Mouse (Mus musculus): ENCODE results near the gene St8sia1.

Gene St8sia1

DNA sequence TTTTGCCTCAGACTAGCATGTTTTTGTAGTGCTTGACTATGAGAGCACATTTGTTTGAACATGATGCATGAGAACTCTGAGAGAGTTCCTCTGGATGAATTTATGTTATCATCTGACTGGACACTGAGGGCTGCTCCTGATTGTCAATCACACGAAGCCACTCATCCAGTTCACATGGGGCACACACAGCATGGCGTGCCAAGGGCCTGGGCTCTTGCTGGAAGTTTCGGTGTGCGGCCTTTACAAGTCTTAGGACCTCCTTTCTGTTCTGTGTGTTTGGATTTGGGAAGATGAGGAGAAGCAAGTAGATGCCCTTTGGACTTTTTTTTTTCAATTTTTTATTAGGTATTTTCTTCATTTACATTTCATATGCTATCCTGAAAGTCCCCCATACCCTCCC is 100.4 kb downstream of the St8sia1 start:
- DNase-seq (ENCODE audit: low read depth), result no peak

- DNase-seq (ENCODE audit: low read depth), result no peak
Observed at GRCm38 (mm10) chr6:142862265-142862664, 102.0 kb downstream of the St8sia1 start.

DNA sequence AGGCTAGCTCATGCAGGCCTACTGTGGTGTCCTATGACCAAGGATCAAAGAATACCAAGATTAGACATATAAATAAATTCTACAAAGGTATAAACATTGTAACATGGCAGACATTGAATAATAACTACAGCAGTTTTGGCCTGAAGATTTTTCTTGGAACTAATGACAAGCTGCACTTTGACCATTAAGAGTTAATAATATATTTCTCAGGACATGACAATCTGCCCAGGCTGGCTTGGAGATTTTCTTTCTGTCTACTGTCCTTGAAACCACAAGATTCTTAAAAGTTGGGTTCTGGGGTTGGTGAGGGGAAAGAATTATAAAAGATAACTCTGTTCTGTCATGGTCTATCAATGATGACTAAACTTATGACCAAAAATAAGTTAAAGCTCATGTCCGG is 103.9 kb downstream of the St8sia1 start:
- DNase-seq (ENCODE audit: low read depth), result no peak

DNA sequence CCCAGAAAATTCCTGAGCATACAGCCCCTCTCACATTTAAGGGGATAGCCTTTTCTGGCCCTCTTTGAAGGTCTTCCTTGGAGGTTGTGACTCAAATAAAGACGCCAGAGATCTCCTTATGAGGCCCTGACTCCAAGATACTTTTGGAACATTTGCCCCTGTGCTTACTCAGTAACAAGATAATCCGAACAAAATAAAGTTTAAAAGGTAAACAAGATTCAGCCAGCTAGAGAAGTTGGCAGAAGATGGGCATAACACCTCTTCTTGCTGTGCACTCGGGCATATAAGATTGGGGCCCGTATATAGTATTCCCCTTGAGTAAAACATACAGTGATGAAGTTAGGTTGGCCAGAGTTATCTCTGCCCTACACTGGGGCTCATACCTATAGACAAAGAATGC is 104.3 kb downstream of the St8sia1 start:
- no peak for DNase-seq (ENCODE audit: low read depth)

- no peak for DNase-seq (ENCODE audit: low read depth)
Observed at GRCm38 (mm10) chr6:142858937-142859336, 105.3 kb downstream of the St8sia1 start.

GRCm38 (mm10) chr6:142856258-142856874 is 107.9 kb downstream of the St8sia1 start:
- no peak for DNase-seq (ENCODE audit: low read depth)

GRCm38 (mm10) chr6:142855761-142856160 is 108.5 kb downstream of the St8sia1 start:
- DNase-seq (ENCODE audit: low read depth), result no peak

DNA sequence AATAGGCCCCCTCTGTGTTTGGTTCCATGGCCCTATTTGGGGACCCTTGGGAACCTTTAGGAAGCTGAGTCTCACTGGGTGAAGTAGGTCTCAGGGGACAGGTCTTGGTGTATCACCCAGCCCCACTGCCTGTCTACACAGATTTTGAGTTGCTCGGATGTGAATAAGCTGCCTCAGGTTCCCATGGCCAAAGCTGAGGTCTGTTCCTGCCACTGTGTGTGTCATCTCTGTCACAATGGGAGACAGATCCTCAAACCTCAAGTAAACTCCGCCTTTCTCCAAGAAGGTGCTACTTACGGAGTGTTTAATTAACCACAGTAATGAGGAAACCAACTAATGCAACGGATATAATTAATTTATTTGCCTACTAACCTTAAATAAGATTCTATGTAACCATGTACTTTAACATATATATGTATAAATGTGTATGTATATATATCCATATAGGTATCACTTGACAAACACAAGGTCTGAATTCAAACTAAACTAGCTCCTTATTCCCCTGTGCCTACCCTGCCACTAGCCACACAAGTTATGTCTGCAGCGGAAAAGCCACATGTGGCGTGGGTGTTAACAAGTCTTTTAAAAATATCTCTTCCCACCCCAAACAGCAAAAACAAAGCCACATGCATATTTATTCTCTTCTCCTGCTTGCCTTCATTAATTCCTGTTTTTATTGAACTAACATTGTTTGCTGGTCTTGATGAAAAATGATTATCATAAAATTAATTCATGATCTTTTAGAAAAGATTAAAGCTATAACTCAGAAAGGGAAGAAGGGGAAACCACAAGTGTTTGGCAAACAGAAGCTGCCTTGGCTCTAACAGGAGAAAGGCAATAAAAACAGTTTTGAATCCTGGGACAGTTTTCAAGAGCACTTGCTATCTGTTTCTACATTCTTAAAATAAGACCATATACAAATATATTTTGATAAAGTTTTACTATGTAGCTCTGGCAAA is 111.6 kb downstream of the St8sia1 start:
- DNase-seq (ENCODE audit: low read depth), result no peak

DNA sequence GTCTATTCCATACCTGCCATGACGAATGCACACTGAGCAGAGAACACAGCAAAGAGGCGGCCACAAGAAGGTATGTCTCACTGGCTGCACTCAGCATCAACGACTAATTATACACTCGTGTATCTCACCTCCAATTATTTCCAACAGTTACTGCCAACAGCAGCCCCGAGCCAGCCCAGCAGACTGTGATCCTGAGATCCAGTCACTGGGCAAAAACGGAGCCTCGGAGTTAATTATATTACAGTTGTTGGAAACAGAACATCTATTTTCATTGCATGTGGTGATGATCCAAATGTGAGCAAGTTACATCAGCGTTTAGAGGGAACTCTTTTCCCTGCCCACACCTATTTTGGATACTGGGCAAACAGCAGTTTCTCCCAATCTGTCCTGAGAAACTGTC is 113.8 kb downstream of the St8sia1 start:
- DNase-seq (ENCODE audit: low read depth), result no peak

GRCm38 (mm10) chr6:142849326-142849725 is 114.9 kb downstream of the St8sia1 start:
- DNase-seq (ENCODE audit: low read depth), result no peak

DNA sequence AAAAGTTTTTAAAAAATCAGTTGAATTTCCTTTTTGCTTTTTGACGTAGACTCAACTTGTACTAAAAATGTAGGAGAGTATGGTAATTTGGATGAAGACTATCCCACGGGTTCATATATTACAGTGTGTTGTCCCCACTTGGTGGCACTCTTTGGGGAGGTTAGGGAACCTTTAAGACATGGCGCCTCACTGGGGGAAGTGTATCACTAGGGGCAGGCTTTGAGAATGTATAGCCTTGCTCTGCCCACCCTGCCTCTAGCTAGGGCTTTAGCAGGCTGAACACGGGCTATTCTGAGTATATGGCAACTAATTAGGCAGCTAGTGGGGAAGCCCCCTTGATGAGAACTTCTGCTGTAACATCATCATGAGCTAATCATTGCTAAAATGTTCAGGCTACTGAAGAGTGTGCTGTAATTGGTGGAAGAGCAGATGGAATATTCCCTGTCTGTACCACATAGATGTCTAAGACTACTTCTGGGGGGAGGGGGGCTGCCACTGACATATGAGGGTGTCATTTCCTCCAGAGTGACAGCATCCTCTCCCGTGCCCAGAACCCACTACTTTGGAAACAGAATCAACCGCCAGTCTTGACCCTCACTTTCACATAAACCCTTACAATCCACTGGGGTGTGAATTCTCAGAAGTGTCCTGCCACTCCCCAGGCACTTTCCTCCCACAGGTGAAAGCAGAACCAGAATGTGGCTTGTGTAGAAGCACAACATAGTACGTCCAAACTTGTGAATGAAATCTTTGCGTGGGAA is 116.2 kb downstream of the St8sia1 start:
- no peak for DNase-seq (ENCODE audit: low read depth)

GRCm38 (mm10) chr6:142846855-142847254 is 117.4 kb downstream of the St8sia1 start:
- no peak for DNase-seq (ENCODE audit: low read depth)

- DNase-seq (ENCODE audit: low read depth), result no peak
Observed at GRCm38 (mm10) chr6:142845066-142845465, 119.2 kb downstream of the St8sia1 start.

GRCm38 (mm10) chr6:142844061-142844460 is 120.2 kb downstream of the St8sia1 start:
- DNase-seq (ENCODE audit: low read depth), result no peak

DNA sequence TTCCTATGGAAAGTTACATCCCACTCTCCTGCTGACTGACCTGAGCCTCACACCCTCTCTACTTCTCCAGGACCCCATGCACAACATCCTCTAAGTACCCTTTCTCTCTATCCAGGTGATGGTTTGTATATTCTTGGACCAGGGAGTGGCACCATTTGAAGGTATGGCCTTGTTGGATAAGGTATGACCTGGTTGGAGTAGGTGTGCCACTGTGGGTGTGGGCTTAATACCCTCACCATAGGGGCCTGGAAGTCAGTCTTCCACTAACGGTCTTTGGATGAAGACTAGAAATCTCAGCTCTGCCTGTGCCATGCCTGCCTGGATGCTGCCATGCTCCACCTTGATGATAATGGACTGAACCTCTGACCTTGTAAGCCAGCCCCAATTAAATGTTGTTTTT is 125.8 kb downstream of the St8sia1 start:
- DNase-seq (ENCODE audit: low read depth), result no peak

DNA sequence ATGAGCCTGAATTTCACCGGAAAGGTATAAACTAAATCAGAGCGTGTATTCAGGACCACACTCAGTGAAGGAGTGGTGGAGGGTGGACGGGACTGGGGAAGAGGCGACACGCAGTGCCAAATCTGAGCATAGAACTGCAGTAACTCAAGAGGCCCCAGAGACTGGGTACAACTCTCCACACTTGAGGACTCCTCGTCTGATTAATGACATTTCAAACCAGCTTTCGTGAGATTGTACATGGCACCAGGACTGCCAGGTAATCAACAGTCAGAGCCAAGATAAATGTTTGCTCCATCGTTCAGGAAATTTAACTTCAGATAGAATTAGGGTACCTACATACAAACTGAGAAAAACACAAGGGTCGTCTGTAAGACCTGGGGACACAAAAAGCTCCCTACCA is 126.9 kb downstream of the St8sia1 start:
- no peak for DNase-seq (ENCODE audit: low read depth)

DNA sequence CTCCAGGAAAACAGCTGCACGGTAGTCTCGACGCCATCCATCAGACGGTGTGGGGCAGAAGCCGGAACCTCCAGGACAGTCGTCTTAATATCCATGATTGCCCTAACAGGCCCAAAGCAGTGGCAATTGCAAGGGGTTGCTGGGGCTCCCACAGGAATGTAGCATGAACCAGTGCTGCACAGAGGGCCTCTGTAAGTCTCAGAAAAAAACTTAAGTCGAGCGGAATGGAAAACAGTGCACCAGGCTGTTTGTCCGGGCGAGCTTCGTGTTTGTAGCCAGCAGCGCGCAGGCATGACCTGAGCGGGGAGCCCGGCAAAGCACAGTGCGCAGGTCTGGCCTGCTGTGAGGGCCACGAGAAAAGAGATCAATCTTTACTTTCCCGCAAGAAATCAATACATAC is 128.5 kb downstream of the St8sia1 start:
- DNase-seq (ENCODE audit: low read depth), result no peak

- DNase-seq (ENCODE audit: low read depth), result no peak
Observed at GRCm38 (mm10) chr6:142834911-142835310, 129.3 kb downstream of the St8sia1 start.

DNA sequence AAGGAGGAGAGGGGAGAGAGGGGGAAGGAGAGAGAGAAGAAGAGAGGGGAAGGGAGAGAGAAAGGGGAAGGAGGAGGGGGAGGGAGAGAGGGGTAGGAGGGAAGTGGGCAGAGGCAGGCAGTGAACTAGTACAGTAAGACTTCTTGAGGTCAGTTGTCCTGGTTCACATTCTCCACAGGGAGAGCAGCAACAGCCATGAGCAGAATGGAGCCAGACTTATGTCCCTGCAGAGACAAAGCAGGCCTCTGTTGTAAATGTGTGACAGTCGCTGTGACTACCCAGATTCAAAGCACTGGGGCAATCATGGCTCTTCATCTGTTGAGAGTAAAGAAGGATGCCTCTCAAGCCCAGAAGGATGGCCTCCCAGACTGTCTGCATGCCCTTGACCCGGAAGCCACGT is 132.5 kb downstream of the St8sia1 start:
- DNase-seq (ENCODE audit: low read depth), result no peak

DNA sequence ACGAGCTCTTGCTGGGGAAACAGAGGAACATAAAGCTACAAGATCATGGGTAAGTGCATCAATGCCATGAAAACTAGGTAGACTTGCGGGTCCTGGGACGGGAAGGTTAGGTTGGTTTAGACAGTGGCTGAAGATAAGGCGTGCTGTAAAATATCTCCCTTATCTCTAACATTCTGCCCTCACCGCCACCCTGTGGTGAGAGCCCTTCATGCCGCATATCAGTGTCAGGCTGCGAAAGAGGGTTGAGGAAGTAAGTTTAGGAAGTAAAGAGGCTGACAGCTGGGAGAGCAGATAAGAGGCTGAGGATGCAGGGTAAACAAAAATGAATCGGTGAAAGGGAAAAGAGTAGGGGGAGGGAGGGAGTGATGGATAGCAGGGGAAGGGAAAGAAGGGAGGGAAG is 133.0 kb downstream of the St8sia1 start:
- no peak for DNase-seq (ENCODE audit: low read depth)

DNA sequence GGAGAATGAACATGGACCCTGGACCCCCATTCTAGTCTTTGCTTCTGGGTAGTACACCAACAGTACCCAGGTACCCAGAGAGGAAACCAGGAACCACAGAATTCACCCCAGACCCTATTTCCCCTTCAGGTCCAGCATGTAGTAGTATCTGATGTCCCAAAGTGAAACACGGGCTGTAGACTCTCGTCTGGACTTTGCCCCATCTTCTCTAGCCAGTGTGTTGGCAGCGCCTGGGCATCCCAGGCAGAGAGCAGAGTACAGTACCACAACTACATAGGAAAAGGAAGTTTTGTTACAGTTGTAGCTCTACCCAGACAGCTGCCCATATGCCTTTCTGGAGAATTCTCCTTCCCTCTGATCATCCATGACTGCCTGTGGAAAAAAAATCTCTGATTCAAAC is 134.0 kb downstream of the St8sia1 start:
- DNase-seq (ENCODE audit: low read depth), result no peak

- DNase-seq (ENCODE audit: low read depth), result no peak
Observed at GRCm38 (mm10) chr6:142825449-142825848, 138.8 kb downstream of the St8sia1 start.

All from NIH3T3 (cell line).